Mouse (Mus musculus): ENCODE data around the gene Phox2a. TPM values are rescaled to one million over a fixed set of nuclear protein-coding genes. Genes with fewer than 3 reads are reported as not detected.

Gene Phox2a
- polyA plus RNA-seq, 1 experiment from 2014 or later = 0.67 TPM

GRCm38 (mm10) chr7:101858362-101858761 lies 40.2 kb downstream of the Phox2a start:
- Histone ChIP-seq H3K9ac (no peak overlapping the region), H3K36me3 (ENCODE audit: insufficient read depth) (no peaks in the 10 kb centered on the region), H3K4me1 (ENCODE audit: insufficient read depth) (no peaks in the 10 kb centered on the region), H3K9me3 (ENCODE audit: low read depth, low read length) (no peaks in the 10 kb centered on the region), H3K27me3 (ENCODE audit: insufficient read depth, low read length) (no peaks in the 10 kb centered on the region), H3K4me2 (no peak overlapping the region), H3K27ac (ENCODE audit: low read depth) (no peak overlapping the region), H3K4me3 (ENCODE audit: low read depth, low read length) (no peak overlapping the region)
- DNase-seq = no peak
- 73% methylated on average over 9 of the region's 9 CpGs for whole genome bisulfite sequencing
- ATAC-seq (ENCODE audit: insufficient read depth) = no peak; the same call in 1 of the 2 replicates
- TF ChIP-seq CTCF (IDR thresholded peaks at IDR 0.05; ENCODE audit: low read depth) = no peak

DNA sequence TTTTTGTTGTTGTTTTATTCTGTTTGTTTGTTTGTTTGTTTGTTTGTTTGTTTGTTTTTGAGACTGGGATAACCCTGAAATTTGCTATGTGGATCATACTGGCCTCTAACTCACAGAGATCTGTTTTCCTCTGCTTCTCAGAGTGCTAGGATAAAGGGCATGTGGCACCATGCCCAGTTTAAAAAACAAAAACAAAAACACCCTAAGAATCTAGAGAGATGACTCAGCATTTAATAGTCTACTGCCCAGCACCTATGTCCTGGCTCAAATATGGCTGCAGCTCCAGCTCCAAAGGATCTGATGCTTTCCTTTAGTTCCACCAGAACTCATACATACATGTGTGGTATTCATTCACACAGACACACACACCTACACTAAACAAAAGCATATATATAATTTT lies 42.9 kb downstream of the Phox2a start:
- no peak overlapping the region for H3K9ac ChIP-seq
- no peak overlapping the region for H3K4me3 ChIP-seq (ENCODE audit: low read depth, low read length)
- no peaks in the 10 kb centered on the region for H3K36me3 ChIP-seq (ENCODE audit: insufficient read depth)
- no peak overlapping the region for H3K4me2 ChIP-seq
- DNase-seq (no peak), ATAC-seq (ENCODE audit: insufficient read depth) (no peak)
- H3K4me1 ChIP-seq (ENCODE audit: insufficient read depth) = no peaks in the 10 kb centered on the region
- no peak overlapping the region for H3K27ac ChIP-seq (ENCODE audit: low read depth)
- H3K9me3 ChIP-seq (ENCODE audit: low read depth, low read length) = no peaks in the 10 kb centered on the region
- TF ChIP-seq CTCF (IDR thresholded peaks at IDR 0.05; ENCODE audit: low read depth) = no peak
- H3K27me3 ChIP-seq (ENCODE audit: insufficient read depth, low read length) = no peaks in the 10 kb centered on the region

DNA sequence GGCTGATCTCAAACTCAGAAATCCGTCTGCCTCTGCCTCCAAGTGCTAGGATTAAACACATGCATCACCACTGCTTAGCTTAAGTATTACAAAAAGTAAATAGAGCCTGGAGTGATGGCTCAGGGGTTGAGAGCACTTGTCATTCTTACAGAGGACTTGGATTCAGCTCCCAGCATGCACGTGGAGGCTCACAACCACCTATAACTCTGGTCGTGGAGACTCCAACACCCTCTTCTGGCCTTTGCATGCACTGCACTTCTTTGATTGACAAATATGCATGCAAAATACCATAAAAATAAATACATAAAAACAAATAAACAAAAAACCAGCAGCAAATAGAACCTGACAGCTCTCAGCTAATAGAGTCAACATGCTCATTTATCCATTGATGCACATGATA lies 44.2 kb downstream of the Phox2a start:
- 45% methylated on average over 3 of the region's 3 CpGs for WGBS
- no peak overlapping the region for H3K4me3 ChIP-seq (ENCODE audit: low read depth, low read length)
- H3K27me3 ChIP-seq (ENCODE audit: insufficient read depth, low read length) = no peaks in the 10 kb centered on the region
- no peaks in the 10 kb centered on the region for H3K9me3 ChIP-seq (ENCODE audit: low read depth, low read length)
- H3K4me2 ChIP-seq = no peak overlapping the region
- no peak overlapping the region for H3K9ac ChIP-seq
- no peaks in the 10 kb centered on the region for H3K4me1 ChIP-seq (ENCODE audit: insufficient read depth)
- no peak overlapping the region for H3K27ac ChIP-seq (ENCODE audit: low read depth)
- no peak for DNase-seq
- no peak for ATAC-seq (ENCODE audit: insufficient read depth)
- 0 out of 2 replicates have a peak, but pooled peaks have one; percentile 11 for TF ChIP-seq CTCF (IDR thresholded peaks at IDR 0.05; ENCODE audit: low read depth)
- H3K36me3 ChIP-seq (ENCODE audit: insufficient read depth) = no peaks in the 10 kb centered on the region

DNA sequence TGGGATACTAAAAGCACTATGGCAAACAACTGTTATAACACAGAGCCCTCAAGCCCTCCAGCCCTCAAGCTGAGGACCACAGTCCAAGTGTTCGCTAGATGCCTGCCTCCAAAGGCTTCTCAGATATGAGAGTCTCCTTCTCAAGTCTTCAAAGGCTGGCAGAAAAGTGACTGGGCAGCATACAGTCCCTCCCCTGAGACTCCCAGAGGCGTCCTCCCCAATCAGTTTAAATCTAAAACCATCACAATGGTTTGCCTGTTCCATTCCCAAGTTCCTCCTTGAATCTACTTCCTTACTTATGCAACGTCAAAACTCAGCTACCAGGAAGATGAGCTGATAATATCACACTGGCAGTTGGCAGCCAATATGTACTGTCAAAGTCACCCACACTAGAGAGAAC lies 45.3 kb downstream of the Phox2a start, which contains the start of gene Anapc15:
Anapc15 (plus strand) TSS at position 301 of the 400 bp plus-strand sequence.
- H3K4me1 ChIP-seq (ENCODE audit: insufficient read depth) = no peaks in the 10 kb centered on the region
- WGBS = 59% methylated on average over 3 of the region's 3 CpGs
- TF ChIP-seq CTCF (IDR thresholded peaks at IDR 0.05; ENCODE audit: low read depth) = no peak

DNA sequence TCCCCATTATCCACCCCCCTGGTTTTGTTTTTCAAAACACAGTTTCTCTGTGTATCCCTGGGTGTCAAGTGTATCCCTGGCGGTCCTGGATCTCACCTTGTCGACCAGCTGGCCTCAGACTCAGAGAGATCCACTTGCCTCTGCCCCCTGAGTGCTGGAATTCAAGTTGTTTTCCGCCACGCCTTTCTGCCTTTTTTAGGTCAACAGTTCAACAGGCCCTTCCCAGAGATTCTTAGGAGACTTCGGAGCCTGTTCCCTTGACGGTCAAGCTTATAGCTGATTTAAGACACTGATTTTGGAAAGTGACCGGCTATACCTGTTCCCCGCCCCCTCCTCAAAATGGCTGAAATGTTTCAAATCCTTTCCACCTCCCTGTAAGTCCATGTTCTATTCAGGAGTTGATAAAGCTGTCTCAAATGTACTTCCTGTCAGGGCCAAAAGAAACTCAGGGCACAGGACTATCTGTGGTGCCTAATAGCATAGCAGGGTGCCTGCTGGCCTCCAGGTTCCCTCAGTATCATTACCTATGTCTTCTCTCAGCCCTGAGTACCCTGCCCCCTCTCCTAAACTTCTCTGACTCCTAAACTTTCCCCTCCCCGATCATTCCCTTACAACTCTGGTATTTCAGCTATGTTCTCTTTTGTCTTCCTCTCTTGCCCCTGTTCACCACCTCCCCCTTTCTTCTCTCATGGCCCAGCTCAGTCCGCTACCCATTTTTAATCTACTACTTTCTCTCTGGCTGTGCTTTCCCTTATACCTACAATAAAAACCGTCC lies 48.6 kb downstream of the Phox2a start:
- ATAC-seq (ENCODE audit: insufficient read depth) (no peak), DNase-seq (no peak)
- Histone ChIP-seq H3K4me2 (no peak overlapping the region), H3K4me3 (ENCODE audit: low read depth, low read length) (no peak overlapping the region), H3K9me3 (ENCODE audit: low read depth, low read length) (no peaks in the 10 kb centered on the region), H3K9ac (no peak overlapping the region), H3K36me3 (ENCODE audit: insufficient read depth) (no peaks in the 10 kb centered on the region), H3K4me1 (ENCODE audit: insufficient read depth) (no peaks in the 10 kb centered on the region), H3K27me3 (ENCODE audit: insufficient read depth, low read length) (no peaks in the 10 kb centered on the region), H3K27ac (ENCODE audit: low read depth) (no peak overlapping the region)
- 74% methylated on average over 11 of the region's 11 CpGs for WGBS
- TF ChIP-seq CTCF (IDR thresholded peaks at IDR 0.05; ENCODE audit: low read depth) = no peak

More for the DNA sequence above, 45.3 kb downstream of the Phox2a start, which contains the start of gene Anapc15:
- Histone ChIP-seq H3K27me3 (ENCODE audit: insufficient read depth, low read length) (no peaks in the 10 kb centered on the region), H3K9ac (no peak within 1 kb of the TSS), H3K9me3 (ENCODE audit: low read depth, low read length) (no peaks in the 10 kb centered on the region), H3K4me3 (ENCODE audit: low read depth, low read length) (no peak within 1 kb of the TSS), H3K27ac (ENCODE audit: low read depth) (no peak within 1 kb of the TSS), H3K4me2 (no peak within 1 kb of the TSS), H3K36me3 (ENCODE audit: insufficient read depth) (no peaks in the 10 kb centered on the region)
- DNase-seq (no peak), ATAC-seq (ENCODE audit: insufficient read depth) (no peak)

DNA sequence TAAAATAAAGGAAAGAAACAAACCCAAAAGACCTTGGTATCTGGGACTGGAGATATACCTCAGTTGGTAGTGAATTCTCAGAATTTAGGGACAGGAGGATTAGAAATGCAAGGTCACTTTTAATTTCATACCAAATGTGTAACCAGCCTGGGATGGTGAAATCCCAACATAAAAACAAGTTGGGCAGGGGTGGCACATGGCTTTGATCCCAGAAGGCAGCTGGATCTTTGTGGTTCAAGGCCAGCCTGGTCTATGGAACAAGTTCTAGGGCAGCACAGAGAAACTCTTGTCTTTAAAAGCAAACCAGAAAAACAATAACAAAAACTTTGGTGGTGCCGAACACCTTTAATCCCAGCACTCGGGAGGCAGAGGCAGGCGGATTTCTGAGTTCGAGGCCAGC lies 49.4 kb downstream of the Phox2a start:
- WGBS = 98% methylated on average over 4 of the region's 4 CpGs
- Histone ChIP-seq H3K27me3 (ENCODE audit: insufficient read depth, low read length) (no peaks in the 10 kb centered on the region), H3K27ac (ENCODE audit: low read depth) (no peak overlapping the region), H3K9ac (no peak overlapping the region), H3K4me2 (no peak overlapping the region), H3K4me1 (ENCODE audit: insufficient read depth) (no peaks in the 10 kb centered on the region), H3K9me3 (ENCODE audit: low read depth, low read length) (no peaks in the 10 kb centered on the region), H3K4me3 (ENCODE audit: low read depth, low read length) (no peak overlapping the region), H3K36me3 (ENCODE audit: insufficient read depth) (no peaks in the 10 kb centered on the region)
- DNase-seq (no peak), ATAC-seq (ENCODE audit: insufficient read depth) (no peak)
- TF ChIP-seq CTCF (IDR thresholded peaks at IDR 0.05; ENCODE audit: low read depth) = no peak

GRCm38 (mm10) chr7:101868241-101869162 lies 50.4 kb downstream of the Phox2a start:
- 59% methylated on average over 13 of the region's 13 CpGs for WGBS
- H3K27ac ChIP-seq (ENCODE audit: low read depth) = no peak overlapping the region
- no peaks in the 10 kb centered on the region for H3K4me1 ChIP-seq (ENCODE audit: insufficient read depth)
- H3K4me3 ChIP-seq (ENCODE audit: low read depth, low read length) = no peak overlapping the region
- no peaks in the 10 kb centered on the region for H3K9me3 ChIP-seq (ENCODE audit: low read depth, low read length)
- no peak for ATAC-seq (ENCODE audit: insufficient read depth)
- H3K36me3 ChIP-seq (ENCODE audit: insufficient read depth) = no peaks in the 10 kb centered on the region
- peak; percentile 37 for DNase-seq
- H3K9ac ChIP-seq = no peak overlapping the region
- no peak overlapping the region for H3K4me2 ChIP-seq
- no peak for TF ChIP-seq CTCF (IDR thresholded peaks at IDR 0.05; ENCODE audit: low read depth)
- no peaks in the 10 kb centered on the region for H3K27me3 ChIP-seq (ENCODE audit: insufficient read depth, low read length)
